Mouse (Mus musculus) monocyte, adult 5-6 weeks (primary cell): ENCODE data around the gene Insl3. TPM values are rescaled to one million over a fixed set of nuclear protein-coding genes. Genes with fewer than 3 reads are reported as not detected.
"Not testable (repeated sequence)": the region's sequence is repeated elsewhere in the genome, so short reads cannot be mapped to it uniquely, and the experiment has no call there.

ENCODE experiments used
- ATAC-seq: fragments of 153-309, 156-312 bp; replicated peaks from 2 replicates; pipeline ENCODE4 v1.8.0; 2017; ENCODE audit warnings: mild to moderate bottlenecking; ENCODE audit not compliant: low TSS enrichment, insufficient number of reproducible peaks, severe bottlenecking, poor library complexity, low FRiP score
- total RNA-seq: library from RNA; stranded (forward); fragments of 200-1000, 200-491, 200-594 nt; gene quantifications from 3 replicates; pipeline ENCODE4 v1.2.3, GENCODE M21; 2017

The Insl3 gene
- total RNA-seq, 1 experiment from 2014 or later, result not detected

- no peak for ATAC-seq
These were observed 13.5 kb upstream of the Insl3 start for GRCm38 (mm10) chr8:71675456-71676019.

DNA sequence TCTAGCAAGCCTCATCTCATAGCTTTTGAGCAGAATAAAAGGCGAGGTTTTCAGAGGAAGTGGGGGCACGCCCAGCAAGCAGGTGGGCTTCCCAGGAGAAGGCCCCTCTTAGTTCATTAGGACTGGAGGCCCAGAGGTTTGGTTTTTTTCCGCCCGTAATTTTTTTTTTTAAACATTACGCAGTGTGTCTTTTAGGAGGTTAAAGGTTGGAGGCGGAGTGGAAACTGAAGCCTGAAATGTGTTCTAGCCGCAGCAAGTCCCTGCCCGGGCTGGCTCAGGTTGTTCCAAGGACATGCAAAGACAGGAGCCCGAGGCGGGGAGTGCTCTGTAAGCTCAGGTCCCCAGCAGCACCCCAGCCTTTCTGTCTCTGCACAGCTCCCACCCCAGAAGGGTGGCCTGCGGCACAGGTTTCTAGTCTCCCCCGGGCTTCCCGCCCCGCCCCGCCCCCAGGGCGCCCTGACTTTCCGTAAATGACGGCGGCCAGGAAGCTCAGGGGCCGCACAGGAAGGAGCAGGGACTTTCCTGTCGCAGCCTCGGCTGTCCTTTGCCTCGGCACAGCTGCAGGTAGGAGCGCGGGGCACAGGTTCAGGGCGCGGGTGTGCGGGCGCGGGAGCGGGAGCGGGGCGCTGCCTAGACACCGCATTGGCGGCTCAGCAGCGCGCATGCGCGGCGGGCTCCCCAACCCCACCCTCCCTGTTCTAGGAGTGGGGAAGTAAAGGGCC is 12.8 kb upstream of the Insl3 start, which contains the start of gene Jak3:
Gene Jak3 (plus strand): TSS at position 277 of the 722 bp plus-strand sequence.
- peak; percentile 13; the same call in 1 of the 2 replicates for ATAC-seq

DNA sequence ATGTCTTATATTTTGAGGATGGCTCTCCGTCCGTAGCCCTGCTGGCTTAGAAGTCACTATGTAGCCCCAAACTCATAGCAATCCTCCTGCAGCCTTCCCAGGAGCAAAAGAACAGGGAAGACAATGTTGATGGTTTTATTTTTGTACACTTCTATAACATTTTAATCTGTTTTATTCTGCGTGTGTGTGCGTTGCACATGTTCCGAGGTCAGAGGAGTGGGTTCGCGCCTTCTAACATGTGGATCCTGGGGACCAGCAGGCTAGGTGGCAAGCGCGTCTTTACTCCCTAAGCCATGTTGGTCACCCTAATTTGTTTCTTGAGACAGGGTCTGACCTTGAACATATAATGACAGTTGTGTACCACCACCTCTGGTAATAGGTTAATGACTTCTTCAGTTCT is 12.2 kb upstream of the Insl3 start:
- no peak for ATAC-seq

DNA sequence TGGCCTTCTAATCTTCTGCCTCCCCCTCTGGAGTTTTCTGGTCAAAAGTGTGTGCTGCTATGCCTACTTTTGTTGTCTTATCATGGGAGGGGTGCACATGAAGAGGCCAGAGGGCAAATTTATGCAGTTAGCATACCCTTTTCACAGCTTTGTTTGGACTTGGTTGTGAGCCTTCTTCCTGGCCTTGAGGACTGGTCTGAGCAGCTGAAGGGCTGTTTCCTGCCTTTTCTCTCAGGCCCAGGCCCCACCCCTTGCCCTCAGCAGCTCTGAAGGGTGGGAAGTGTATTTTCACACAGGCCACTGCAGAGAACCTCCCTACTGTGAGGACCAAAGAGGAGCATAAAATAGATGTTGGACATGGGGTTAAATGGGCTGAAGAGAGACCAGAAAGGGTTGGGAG is 11.5 kb upstream of the Insl3 start:
- ATAC-seq, result no peak

GRCm38 (mm10) chr8:71678216-71678615 is 10.8 kb upstream of the Insl3 start:
- ATAC-seq, result no peak

- ATAC-seq, result no peak
These were observed 9.9 kb upstream of the Insl3 start for GRCm38 (mm10) chr8:71679116-71679515.

GRCm38 (mm10) chr8:71679550-71680168 is 9.4 kb upstream of the Insl3 start:
- ATAC-seq, result no peak

GRCm38 (mm10) chr8:71680471-71680870 is 8.5 kb upstream of the Insl3 start:
- no peak for ATAC-seq

GRCm38 (mm10) chr8:71681369-71681915 is 7.6 kb upstream of the Insl3 start:
- ATAC-seq, result no peak

DNA sequence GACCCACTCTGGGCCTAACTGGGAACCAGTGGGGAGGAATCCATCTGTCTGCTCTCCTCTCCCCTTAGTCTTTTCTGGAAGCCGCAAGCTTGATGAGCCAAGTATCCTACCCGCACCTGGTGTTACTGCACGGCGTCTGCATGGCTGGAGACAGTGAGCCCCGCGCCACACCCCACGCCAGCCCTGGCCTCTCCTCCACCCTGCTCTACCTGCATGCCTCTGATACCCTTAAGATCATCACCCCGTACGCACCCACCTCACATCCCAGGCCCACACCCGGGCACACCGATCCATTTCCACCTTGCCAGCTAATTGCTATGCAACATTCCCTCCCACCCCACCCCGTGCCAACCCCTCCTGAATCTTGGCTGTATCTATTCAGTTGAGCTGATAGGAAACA is 6.2 kb upstream of the Insl3 start:
- ATAC-seq, result no peak

- no peak for ATAC-seq
These were observed 4.3 kb upstream of the Insl3 start for GRCm38 (mm10) chr8:71684701-71685100.

- ATAC-seq, result no peak
These were observed 3.4 kb upstream of the Insl3 start for GRCm38 (mm10) chr8:71685573-71685972.

GRCm38 (mm10) chr8:71686143-71686734 is 2.8 kb upstream of the Insl3 start:
- no peak for ATAC-seq

DNA sequence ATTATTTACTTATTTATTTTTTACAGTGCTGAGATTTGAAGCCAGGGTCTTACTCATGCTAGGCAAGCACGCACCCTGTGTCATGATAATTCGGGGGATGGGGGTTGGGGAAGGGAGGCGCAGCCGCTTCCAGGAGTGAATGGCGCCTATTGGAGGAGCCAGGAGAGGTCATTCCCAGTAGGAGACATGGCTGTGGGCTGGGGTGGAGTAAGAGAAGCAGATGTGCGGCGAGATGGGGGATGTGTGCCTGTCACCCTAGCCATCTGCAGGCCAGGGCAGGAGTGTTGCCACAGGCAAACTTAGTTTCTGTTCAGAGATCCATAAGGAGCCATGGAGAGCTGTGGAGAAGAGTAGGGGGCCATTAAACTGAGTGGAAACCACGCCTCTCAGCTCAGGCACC is 1.4 kb upstream of the Insl3 start:
- ATAC-seq, result no peak

DNA sequence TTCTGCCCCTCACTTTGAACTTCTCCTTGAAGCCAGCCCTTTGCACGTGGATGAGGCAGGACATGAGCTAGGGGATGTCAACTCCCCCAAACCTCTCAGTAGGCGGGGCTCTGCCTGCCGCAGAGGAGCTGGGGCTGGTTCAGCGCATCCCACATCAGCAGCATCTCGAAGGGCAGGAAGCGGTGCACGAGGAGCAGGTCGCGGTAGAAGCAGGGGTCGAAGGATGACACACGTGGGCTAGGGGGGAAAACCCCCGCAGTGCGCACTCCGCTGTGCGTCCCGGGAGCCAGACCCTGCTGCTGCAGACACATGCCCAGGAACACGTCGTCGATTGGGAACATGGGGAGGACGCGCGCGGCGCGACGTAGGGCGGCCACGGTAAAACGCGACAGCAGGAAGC is 3.5 kb downstream of the Insl3 start:
- 0 out of 2 replicates have a peak, but pooled peaks have one; percentile 4 for ATAC-seq

DNA sequence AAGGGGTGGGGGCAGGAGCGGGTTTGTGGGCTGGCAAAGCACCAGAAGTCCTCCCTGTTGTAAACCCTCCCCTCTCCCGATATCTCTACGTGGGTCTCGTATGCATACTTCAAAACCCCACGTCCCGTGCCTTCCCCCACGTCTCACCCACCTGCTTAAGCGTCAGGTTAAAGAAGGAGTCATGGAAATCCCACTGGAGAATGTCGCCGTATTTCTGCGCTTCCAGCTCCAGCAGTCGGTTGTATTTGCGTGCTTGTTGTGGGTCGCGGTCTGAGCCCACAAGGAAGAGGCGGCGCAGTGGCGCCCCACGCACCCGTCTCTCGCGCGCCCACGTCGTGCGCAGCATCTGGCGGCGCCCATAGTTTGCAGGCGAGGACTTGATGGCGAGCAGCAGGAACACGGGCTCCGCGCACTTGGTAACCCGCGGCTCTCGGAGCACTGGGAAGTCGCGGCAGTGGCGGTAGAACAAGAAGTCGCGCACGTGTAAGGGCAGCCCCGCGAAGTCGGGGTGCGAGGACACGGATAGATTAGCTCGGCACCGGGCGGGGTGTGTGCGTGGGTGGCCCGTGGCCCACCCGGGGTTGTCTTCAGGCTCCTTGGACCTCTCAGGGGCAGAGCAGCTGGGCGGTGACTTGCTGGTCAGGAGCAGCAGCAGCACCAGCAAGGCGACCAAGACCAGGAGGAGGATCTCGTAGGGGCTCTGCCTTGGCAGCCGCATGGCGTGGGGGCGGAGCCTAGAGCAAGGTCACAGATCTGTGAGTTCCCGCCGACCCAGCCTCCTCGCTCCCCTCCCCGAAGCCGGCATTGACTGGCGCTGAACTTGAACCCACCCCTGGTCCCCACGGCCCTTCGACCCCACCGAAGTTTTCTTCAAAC is 4.4 kb downstream of the Insl3 start:
- no peak for ATAC-seq

- not testable (repeated sequence) for ATAC-seq
These were observed 6.4 kb downstream of the Insl3 start for GRCm38 (mm10) chr8:71695456-71695855.

DNA sequence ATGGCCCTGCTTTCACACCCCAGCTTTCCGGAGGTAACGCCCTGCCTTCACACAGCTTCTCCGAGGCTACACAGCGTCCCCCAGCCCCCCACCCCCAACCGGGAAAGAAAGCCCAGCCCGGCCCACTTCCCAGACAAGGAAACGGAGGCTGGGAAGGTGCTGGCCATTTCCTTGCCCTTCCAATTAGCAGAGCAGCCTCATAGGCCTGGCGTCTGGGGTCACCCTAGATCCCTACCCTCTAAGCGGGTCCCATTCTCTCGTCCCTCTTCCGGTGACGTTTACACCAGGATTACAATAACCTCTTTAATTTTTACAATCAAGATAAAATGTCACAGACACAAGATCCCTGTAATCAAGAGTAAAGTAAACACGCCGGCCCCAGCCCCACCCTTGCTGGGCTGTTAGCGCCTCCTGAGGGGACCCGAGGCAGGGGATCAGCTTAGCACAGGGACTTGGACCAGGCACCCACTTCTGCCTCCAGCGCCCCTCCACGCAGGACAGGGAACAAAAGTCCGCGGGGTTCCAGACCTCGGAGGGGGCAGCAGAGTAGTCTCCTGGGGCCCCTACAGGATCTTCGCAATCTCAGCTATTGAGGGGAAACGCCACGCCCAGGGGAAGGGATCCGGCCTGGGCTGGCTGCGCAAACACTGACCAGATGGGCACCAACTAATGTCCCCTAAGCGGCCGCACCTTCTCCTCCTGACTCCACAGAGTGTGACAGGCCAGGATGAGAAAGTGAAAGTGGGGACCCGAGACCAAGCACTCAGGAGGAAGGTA is 11.7 kb downstream of the Insl3 start:
- no peak for ATAC-seq
